Mouse (Mus musculus): ENCODE measurements around the gene Sprr2h.

Gene Sprr2h

DNA sequence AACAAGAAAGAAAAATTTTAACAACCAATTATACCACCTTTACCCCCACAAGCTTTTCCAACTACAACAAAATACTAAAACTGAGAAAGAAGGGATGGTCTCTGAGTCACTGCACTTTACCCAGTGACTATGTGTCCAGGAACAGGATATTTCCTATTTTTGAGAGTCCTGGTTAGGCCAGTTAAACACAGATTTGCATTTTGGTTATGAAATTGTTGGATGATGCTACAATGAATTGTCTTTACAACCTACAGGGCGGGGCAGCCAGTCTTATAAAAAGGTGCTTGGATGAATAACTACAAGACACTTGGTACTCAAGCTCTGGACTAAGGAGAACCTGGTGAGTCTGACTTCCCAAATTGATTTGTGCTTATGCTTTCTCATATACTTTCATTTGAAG lies at the start of gene Sprr2h:
Gene Sprr2h (plus strand): TSS at position 301 of the 400 bp plus-strand sequence.
- no peak for DNase-seq (ENCODE audit: low read depth, low spot score)

DNA sequence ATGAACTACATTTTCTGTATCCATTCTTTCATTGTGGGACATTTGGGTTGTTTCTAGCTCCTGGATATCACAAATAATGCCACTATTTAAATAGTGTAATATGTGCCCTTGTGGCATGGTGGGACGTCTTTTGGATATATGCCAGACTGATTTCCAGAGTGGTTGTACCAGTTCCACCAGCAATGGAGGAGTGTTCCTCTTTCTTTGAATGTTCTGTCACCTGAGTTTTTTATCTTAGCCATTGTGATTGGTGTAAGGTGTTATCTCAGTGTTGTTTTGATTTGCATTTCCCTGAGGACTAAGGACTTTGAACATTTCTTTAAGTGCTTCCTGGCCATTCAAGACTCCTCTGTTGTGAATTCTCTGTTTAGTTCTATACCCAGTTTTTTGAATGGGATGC lies 49.2 kb upstream of the Sprr2h start:
- no peak for DNase-seq (ENCODE audit: low read depth, low spot score)

DNA sequence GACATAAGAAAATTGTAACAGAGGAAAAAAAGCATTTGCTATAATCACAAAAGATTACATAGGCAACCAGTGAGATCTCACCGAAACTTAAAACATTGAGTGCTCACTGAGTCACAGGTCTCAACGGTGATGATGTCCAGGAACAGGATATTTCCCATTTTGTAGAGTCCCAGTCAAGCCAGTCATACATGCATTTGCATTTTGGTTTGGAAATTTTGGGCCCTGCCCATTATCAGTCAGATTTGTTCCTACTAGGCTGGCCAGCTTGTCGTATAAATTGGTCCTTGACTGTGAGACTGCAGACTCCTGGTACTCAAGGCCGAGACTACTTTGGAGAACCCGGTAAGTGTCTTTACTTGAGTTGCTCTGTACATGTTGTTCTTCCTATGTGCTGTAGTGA lies 46.6 kb upstream of the Sprr2h start, which contains the start of gene Sprr2d:
Gene Sprr2d (plus strand): TSS at position 301 of the 400 bp plus-strand sequence.
- DNase-seq (ENCODE audit: low read depth, low spot score), result no peak

DNA sequence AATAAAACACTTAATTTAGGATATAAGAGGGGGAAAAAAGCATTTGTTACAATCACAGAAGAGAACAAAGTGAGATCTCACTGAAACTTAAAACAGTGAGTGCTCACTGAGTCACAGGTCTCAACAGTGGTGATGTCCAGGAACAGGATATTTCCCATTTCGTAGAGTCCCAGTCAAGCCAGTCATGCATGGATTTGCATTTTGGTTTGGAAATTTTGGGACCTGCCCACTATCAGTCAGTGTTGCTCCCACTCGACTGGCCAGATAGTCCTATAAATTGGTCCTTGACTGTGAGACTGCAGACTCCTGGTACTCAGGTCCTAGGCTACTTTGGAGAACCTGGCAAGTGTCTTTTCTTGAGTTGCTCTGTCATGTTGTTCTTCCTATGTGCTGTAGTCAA lies 33.6 kb upstream of the Sprr2h start, which contains the start of gene Sprr2e:
Gene Sprr2e (plus strand): TSS at position 301 of the 400 bp plus-strand sequence.
- no peak for DNase-seq (ENCODE audit: low read depth, low spot score)

- DNase-seq (ENCODE audit: low read depth, low spot score), result no peak
These were observed 23.9 kb upstream of the Sprr2h start for GRCm38 (mm10) chr3:92361619-92362018.

- DNase-seq (ENCODE audit: low read depth, low spot score), result no peak
These were observed 20.6 kb upstream of the Sprr2h start, which contains the start of gene Sprr2f for GRCm38 (mm10) chr3:92364887-92365286. TSS of gene Sprr2f (plus strand) at chr3:92365187.

DNA sequence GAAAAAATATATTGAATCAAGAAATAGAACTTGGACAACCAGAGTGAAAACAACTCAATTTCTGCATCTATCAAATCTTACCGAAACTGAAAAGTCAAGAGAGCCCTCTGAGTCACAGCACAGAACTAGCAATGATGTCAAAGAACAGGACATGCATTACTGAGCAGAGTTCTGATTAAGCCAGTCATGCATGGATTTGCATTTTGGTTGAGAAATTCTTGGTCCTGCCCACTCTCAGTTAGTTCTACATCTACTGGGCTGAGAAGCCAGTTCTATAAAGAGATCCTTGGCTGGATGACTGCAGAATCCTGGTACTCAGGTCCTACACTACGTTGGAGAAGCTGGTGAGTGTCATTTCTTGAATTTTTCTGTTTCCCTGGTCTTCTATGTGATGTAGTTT lies 11.9 kb upstream of the Sprr2h start:
- no peak for DNase-seq (ENCODE audit: low read depth, low spot score)

DNA sequence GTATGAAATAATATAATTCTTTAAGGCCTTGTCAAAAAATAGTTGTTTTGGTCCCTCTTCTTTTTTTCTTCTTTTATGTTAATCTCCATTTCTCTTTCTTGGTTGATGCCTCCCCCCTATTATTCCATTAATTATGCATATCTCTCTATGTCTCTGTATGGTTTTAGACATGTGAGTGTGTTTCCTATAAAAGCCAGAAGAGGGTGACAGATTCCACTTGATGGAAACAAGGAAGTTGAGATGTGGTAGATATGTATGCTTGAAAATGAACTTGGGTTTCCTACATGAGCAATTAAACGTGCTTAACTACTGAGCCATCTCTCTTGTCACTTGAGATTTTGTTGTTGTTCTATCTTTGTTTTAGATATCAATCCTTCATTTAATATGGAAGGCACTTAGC lies 8.8 kb downstream of the Sprr2h start:
- no peak for DNase-seq (ENCODE audit: low read depth, low spot score)

- DNase-seq (ENCODE audit: low read depth, low spot score), result no peak
These were observed 22.2 kb downstream of the Sprr2h start, which contains the start of gene Sprr2i for GRCm38 (mm10) chr3:92407691-92408090. TSS of gene Sprr2i (plus strand) at chr3:92407991.

- no peak for DNase-seq (ENCODE audit: low read depth, low spot score)
These were observed 32.3 kb downstream of the Sprr2h start, which contains the start of gene Sprr2j-ps for GRCm38 (mm10) chr3:92417782-92418181. TSS of gene Sprr2j-ps (plus strand) at chr3:92418082.

DNA sequence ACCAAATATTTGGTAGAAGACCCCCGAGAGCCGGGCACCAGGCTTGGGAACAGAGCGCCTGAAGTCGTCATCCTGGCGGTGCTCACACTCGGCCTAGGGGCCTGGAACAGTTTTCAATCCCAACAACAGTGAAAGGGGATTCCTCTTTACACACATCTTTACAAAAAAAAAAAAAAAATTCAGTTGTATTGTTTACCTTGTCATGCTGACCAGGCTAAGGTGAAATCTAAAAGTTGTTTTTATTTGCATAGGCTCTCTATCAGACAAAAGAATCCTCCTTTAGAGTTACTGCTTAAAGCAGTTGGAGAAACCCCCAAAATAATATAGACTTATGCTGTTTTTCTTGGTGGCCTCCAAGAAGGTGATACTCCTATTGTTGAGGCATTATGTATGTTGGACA lies 43.8 kb downstream of the Sprr2h start, which contains the start of gene Gm9774:
Gene Gm9774 (minus strand): TSS at position 101 of the 400 bp plus-strand sequence.
- DNase-seq (ENCODE audit: low read depth, low spot score), result no peak

DNA sequence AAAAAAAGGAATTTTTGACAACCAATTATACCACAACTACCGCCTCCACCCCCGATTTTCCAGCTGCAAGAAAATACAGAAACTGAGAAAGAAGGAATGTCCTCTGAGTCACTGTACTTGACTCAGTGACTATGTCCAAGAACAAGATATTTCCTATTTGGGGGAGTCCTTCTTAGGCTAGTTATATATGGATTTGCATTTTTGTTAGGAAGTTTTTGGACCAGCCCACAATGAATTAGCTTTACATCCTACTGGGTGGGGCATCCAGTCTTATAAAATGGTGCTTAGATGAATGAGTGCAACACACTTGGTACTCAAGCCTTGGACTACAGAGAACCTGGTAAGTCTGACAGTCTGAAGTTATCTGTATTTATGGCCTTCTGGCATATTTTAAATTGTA lies 46.8 kb downstream of the Sprr2h start, which contains the start of gene Sprr2k:
Gene Sprr2k (plus strand): TSS at position 301 of the 400 bp plus-strand sequence.
- no peak for DNase-seq (ENCODE audit: low read depth, low spot score)
